Mouse (Mus musculus): ENCODE data around the gene Sox12.

The Sox12 gene

GRCm38 (mm10) chr2:152357254-152357653 is 40.6 kb downstream of the Sox12 start:
- no peak for DNase-seq

- DNase-seq: peak; percentile 87
These were observed 47.9 kb downstream of the Sox12 start for GRCm38 (mm10) chr2:152349842-152350540.

- DNase-seq: no peak
These were observed 48.7 kb downstream of the Sox12 start for GRCm38 (mm10) chr2:152349205-152349604.

GRCm38 (mm10) chr2:152347722-152348121 is 50.1 kb downstream of the Sox12 start:
- DNase-seq: no peak

- no peak for DNase-seq
These were observed 50.9 kb downstream of the Sox12 start for GRCm38 (mm10) chr2:152346776-152347465.

- DNase-seq: no peak
These were observed 52.5 kb downstream of the Sox12 start for GRCm38 (mm10) chr2:152345393-152345792.

GRCm38 (mm10) chr2:152344909-152345308 is 53.0 kb downstream of the Sox12 start:
- DNase-seq: no peak

GRCm38 (mm10) chr2:152344361-152344760 is 53.5 kb downstream of the Sox12 start:
- DNase-seq: peak; percentile 62

Data from lung, postnatal 36 days (tissue).